Mouse (Mus musculus) heart, postnatal 10 days (tissue): ENCODE measurements around the gene Ptpn18. TPM values are rescaled to one million over a fixed set of nuclear protein-coding genes. Genes with fewer than 3 reads are reported as not detected.
"Not testable (repeated sequence)": the region's sequence is repeated elsewhere in the genome, so short reads cannot be mapped to it uniquely, and the experiment has no call there.

ENCODE experiments used
- DNase-seq, 2 experiments: peaks; one replicate each; pipeline ENCODE4 v3.0.0; 2021
- intact Hi-C: fragments of 180-260 bp; cut with DNase I; formaldehyde crosslinking; loops from one replicate; pipeline ENCODE4 v1.15.1; 2025
- total RNA-seq, 2 experiments: library from RNA; stranded (reverse); gene quantifications; 2 replicates each; pipeline ENCODE4 v1.2.3; 2021

Ptpn18 gene
- total RNA-seq = 1 to 10 TPM; 6.6 to 8.2 TPM

GRCm38 (mm10) chr1:34459284-34460060, at the start of gene Ptpn18:
Gene Ptpn18 (plus strand): TSS chr1:34459762.
- intact Hi-C loops = no loop called here
- DNase-seq = peak; percentile 94 to 95

- no peak for DNase-seq
- intact Hi-C loops = no loop called here
These were observed 31.1 kb upstream of the Ptpn18 start for GRCm38 (mm10) chr1:34428466-34428865.

- no peak for DNase-seq
- intact Hi-C loops = no loop called here
These were observed 30.3 kb upstream of the Ptpn18 start for GRCm38 (mm10) chr1:34429281-34429680.

GRCm38 (mm10) chr1:34430981-34431380, 28.6 kb upstream of the Ptpn18 start:
- no peak for DNase-seq
- intact Hi-C loops = loop anchor here (10.0 kb wide), 2 partner anchors 426 to 616 kb away; partner anchors contain the start of gene Zfp451

- intact Hi-C loops = loop anchor here (10.0 kb wide), 2 partner anchors 427 to 617 kb away; partner anchors contain the start of gene Zfp451
These were observed 28.1 kb upstream of the Ptpn18 start for GRCm38 (mm10) chr1:34431431-34431830.

GRCm38 (mm10) chr1:34432411-34432775, 27.2 kb upstream of the Ptpn18 start:
- peak; percentile 27 to 55 for DNase-seq
- intact Hi-C loops = loop anchor here (10.0 kb wide), 2 partner anchors 428 to 618 kb away; partner anchors contain the start of gene Zfp451

More at GRCm38 (mm10) chr1:34431431-34431830, 28.1 kb upstream of the Ptpn18 start:
- no peak for DNase-seq

- peak; percentile 41 to 53 for DNase-seq
- intact Hi-C loops = loop anchor here (10.0 kb wide), 2 partner anchors 428 to 618 kb away; partner anchors contain the start of gene Zfp451
These were observed 26.6 kb upstream of the Ptpn18 start for GRCm38 (mm10) chr1:34432776-34433481.

GRCm38 (mm10) chr1:34433891-34434521, 25.6 kb upstream of the Ptpn18 start:
- DNase-seq = peak; percentile 25 to 34
- intact Hi-C loops = loop anchor here (10.0 kb wide), 2 partner anchors 429 to 619 kb away; partner anchors contain the start of gene Zfp451

- peak; percentile 93 for DNase-seq
- intact Hi-C loops = loop anchor here (10.0 kb wide), 2 partner anchors 430 to 620 kb away; partner anchors contain the start of gene Zfp451
These were observed 24.9 kb upstream of the Ptpn18 start for GRCm38 (mm10) chr1:34434660-34435160.

- intact Hi-C loops = loop anchor here (10.0 kb wide), 2 partner anchors 431 to 621 kb away; partner anchors contain the start of gene Zfp451
- DNase-seq = no peak
These were observed 24.0 kb upstream of the Ptpn18 start for GRCm38 (mm10) chr1:34435371-34436120.

GRCm38 (mm10) chr1:34436374-34436773, 23.2 kb upstream of the Ptpn18 start:
- intact Hi-C loops = loop anchor here (10.0 kb wide), 2 partner anchors 432 to 622 kb away; partner anchors contain the start of gene Zfp451

GRCm38 (mm10) chr1:34437366-34437765, 22.2 kb upstream of the Ptpn18 start:
- intact Hi-C loops = loop anchor here (10.0 kb wide), 2 partner anchors 433 to 623 kb away; partner anchors contain the start of gene Zfp451
- DNase-seq = not testable (repeated sequence)

More at GRCm38 (mm10) chr1:34436374-34436773, 23.2 kb upstream of the Ptpn18 start:
- no peak for DNase-seq

GRCm38 (mm10) chr1:34438381-34439051, 21.0 kb upstream of the Ptpn18 start:
- DNase-seq = no peak
- intact Hi-C loops = loop anchor here (10.0 kb wide), 2 partner anchors 434 to 624 kb away; partner anchors contain the start of gene Zfp451

GRCm38 (mm10) chr1:34439215-34439960, 20.2 kb upstream of the Ptpn18 start, which contains the start of the genes Ccdc115 and Imp4:
Gene Ccdc115 (minus strand): TSS chr1:34439672.
Gene Imp4 (plus strand): TSS chr1:34439851.
- peak; percentile 96 for DNase-seq
- intact Hi-C loops = loop anchor here (10.0 kb wide), 2 partner anchors 435 to 625 kb away; partner anchors contain the start of gene Zfp451

- no peak for DNase-seq
- intact Hi-C loops = loop anchor here (10.0 kb wide), 2 partner anchors 435 to 625 kb away; partner anchors contain the start of gene Zfp451
These were observed 19.5 kb upstream of the Ptpn18 start for GRCm38 (mm10) chr1:34439961-34440630.

GRCm38 (mm10) chr1:34443124-34443523, 16.4 kb upstream of the Ptpn18 start:
- intact Hi-C loops = no loop called here
- DNase-seq = no peak

GRCm38 (mm10) chr1:34458431-34458830, 1.1 kb upstream of the Ptpn18 start:
- intact Hi-C loops = no loop called here
- DNase-seq = no peak
